Mouse (Mus musculus) gastrocnemius, adult 2 months (tissue): ENCODE data around the gene Rpgrip1l. TPM values are rescaled to one million over a fixed set of nuclear protein-coding genes. Genes with fewer than 3 reads are reported as not detected.

Experiments
- DNase-seq: peaks from one replicate; pipeline ENCODE4 v3.0.0; 2022
- H3K27ac ChIP-seq: fragments of 200-600 bp; 2 replicates; pipeline ENCODE4 v1.8.1; 2022; ENCODE audit warnings: mild to moderate bottlenecking
- H3K4me3 ChIP-seq: fragments of 200-600 bp; 2 replicates; pipeline ENCODE4 v1.8.1; 2022; ENCODE audit warnings: mild to moderate bottlenecking, moderate library complexity
- CTCF ChIP-seq: fragments of 200-600 bp; IDR thresholded peaks from 2 replicates; pipeline ENCODE4 v1.8.1; 2022; ENCODE audit warnings: antibody characterized with exemption, mild to moderate bottlenecking, moderate library complexity
- intact Hi-C: fragments of 180-260 bp; cut with DNase I; formaldehyde crosslinking; loops from one replicate; pipeline ENCODE4 v1.15.1; 2025
- total RNA-seq, 2 experiments: library from RNA; stranded (reverse); gene quantifications; 2 replicates each; pipeline ENCODE4 v1.2.3; 2021

Rpgrip1l gene
- total RNA-seq, 2 experiments from 2014 or later: 2.0 to 2.3 TPM

- no peak for DNase-seq
- intact Hi-C loops: no loop called here
- Histone ChIP-seq H3K27ac (peak overlapping the region; percentile 55; the same call in 1 of the 2 replicates), H3K4me3 (no peak overlapping the region)
- no peak for TF ChIP-seq CTCF
Observed at GRCm38 (mm10) chr8:91349816-91350215, 36.8 kb upstream of the Rpgrip1l start.

- DNase-seq: no peak
- Histone ChIP-seq H3K27ac (peak overlapping the region; percentile 20; the same call in 1 of the 2 replicates), H3K4me3 (no peak overlapping the region)
- TF ChIP-seq CTCF: no peak
- intact Hi-C loops: no loop called here
Observed at GRCm38 (mm10) chr8:91347595-91347994, 34.5 kb upstream of the Rpgrip1l start.

GRCm38 (mm10) chr8:91347146-91347545 lies 34.1 kb upstream of the Rpgrip1l start:
- Histone ChIP-seq H3K27ac (peak overlapping the region; percentile 20; the same call in 1 of the 2 replicates), H3K4me3 (no peak overlapping the region)
- intact Hi-C loops: no loop called here
- no peak for TF ChIP-seq CTCF
- DNase-seq: no peak

- no peak overlapping the region for H3K4me3 ChIP-seq
- no peak overlapping the region for H3K27ac ChIP-seq
- intact Hi-C loops: no loop called here
- TF ChIP-seq CTCF: no peak
- DNase-seq: no peak
Observed at GRCm38 (mm10) chr8:91344659-91345058, 31.6 kb upstream of the Rpgrip1l start.

- Histone ChIP-seq H3K27ac (no peak overlapping the region), H3K4me3 (no peak overlapping the region)
- no peak for TF ChIP-seq CTCF
- no peak for DNase-seq
- intact Hi-C loops: no loop called here
Observed at GRCm38 (mm10) chr8:91342798-91343197, 29.7 kb upstream of the Rpgrip1l start.

- H3K4me3 ChIP-seq: no peak overlapping the region
- intact Hi-C loops: no loop called here
- no peak for DNase-seq
Observed at GRCm38 (mm10) chr8:91342196-91342595, 29.1 kb upstream of the Rpgrip1l start.

GRCm38 (mm10) chr8:91340746-91341145 lies 27.7 kb upstream of the Rpgrip1l start:
- intact Hi-C loops: no loop called here
- Histone ChIP-seq H3K4me3 (no peak overlapping the region), H3K27ac (no peak overlapping the region)
- DNase-seq: no peak
- no peak for TF ChIP-seq CTCF

More at GRCm38 (mm10) chr8:91342196-91342595, 29.1 kb upstream of the Rpgrip1l start:
- no peak for TF ChIP-seq CTCF
- no peak overlapping the region for H3K27ac ChIP-seq

- intact Hi-C loops: no loop called here
Observed at GRCm38 (mm10) chr8:91339651-91340050, 26.6 kb upstream of the Rpgrip1l start.

GRCm38 (mm10) chr8:91338389-91339154 lies 25.5 kb upstream of the Rpgrip1l start:
- intact Hi-C loops: no loop called here
- no peak for TF ChIP-seq CTCF
- DNase-seq: no peak
- Histone ChIP-seq H3K4me3 (no peak overlapping the region), H3K27ac (no peak overlapping the region; the same call in 1 of the 2 replicates)

More at GRCm38 (mm10) chr8:91339651-91340050, 26.6 kb upstream of the Rpgrip1l start:
- DNase-seq: no peak
- no peak overlapping the region for H3K27ac ChIP-seq
- no peak for TF ChIP-seq CTCF
- H3K4me3 ChIP-seq: no peak overlapping the region

- no peak for TF ChIP-seq CTCF
Observed at GRCm38 (mm10) chr8:91329461-91329850, 16.4 kb upstream of the Rpgrip1l start.

GRCm38 (mm10) chr8:91329056-91329455 lies 16.0 kb upstream of the Rpgrip1l start:
- intact Hi-C loops: loop anchor here (5.0 kb wide), 1 partner anchor 33 kb away; no protein-coding TSS in a partner anchor
- no peak for TF ChIP-seq CTCF
- Histone ChIP-seq H3K4me3 (peak overlapping the region; percentile 37), H3K27ac (peak overlapping the region; percentile 87)
- peak; percentile 56 for DNase-seq

More at GRCm38 (mm10) chr8:91329461-91329850, 16.4 kb upstream of the Rpgrip1l start:
- peak overlapping the region; percentile 87 for H3K27ac ChIP-seq
- no peak for DNase-seq
- intact Hi-C loops: loop anchor here (5.0 kb wide), 1 partner anchor 33 kb away; no protein-coding TSS in a partner anchor
- H3K4me3 ChIP-seq: peak overlapping the region; percentile 37

GRCm38 (mm10) chr8:91327471-91328205 lies 14.6 kb upstream of the Rpgrip1l start:
- peak overlapping the region; percentile 87 for H3K27ac ChIP-seq
- DNase-seq: no peak
- intact Hi-C loops: loop anchor here (5.0 kb wide), 1 partner anchor 35 kb away; no protein-coding TSS in a partner anchor
- TF ChIP-seq CTCF: no peak
- no peak overlapping the region for H3K4me3 ChIP-seq

GRCm38 (mm10) chr8:91326946-91327345 lies 13.9 kb upstream of the Rpgrip1l start:
- Histone ChIP-seq H3K4me3 (no peak overlapping the region), H3K27ac (peak overlapping the region; percentile 35)
- TF ChIP-seq CTCF: no peak
- intact Hi-C loops: loop anchor here (5.0 kb wide), 1 partner anchor 35 kb away; no protein-coding TSS in a partner anchor
- DNase-seq: no peak
